Mouse (Mus musculus): ENCODE data around the gene Ugt8a. TPM values are rescaled to one million over a fixed set of nuclear protein-coding genes. Genes with fewer than 3 reads are reported as not detected.

Gene Ugt8a
- polyA plus RNA-seq, 1 experiment = 0.44 TPM

DNA sequence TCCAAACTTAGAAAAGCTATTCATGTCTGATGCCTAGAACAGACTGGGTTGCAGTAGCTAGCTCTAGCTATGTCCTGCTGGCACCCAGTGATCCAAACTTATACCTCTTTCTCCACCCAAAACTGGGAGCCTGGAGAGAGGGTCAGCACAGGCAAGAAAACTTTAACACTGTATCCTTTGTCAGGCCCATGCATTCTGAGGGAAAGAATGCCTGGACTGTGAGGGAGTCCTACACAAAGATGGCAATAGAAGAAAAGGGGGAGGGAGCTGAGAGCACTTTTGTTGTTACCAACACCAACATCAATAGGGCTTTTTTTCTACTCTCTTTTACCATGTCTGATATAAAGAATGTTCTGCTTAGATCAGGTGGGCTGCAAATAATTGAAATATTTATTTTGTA is 55.4 kb downstream of the Ugt8a start:
- no peak overlapping the region for H3K4me3 ChIP-seq (replicated peaks; ENCODE audit: extremely low read depth, low read depth, low read length)
- no peaks in the 10 kb centered on the region for H3K4me1 ChIP-seq (ENCODE audit: control insufficient read depth, insufficient read depth, low read length)
- no peak for TF ChIP-seq POLR2A (IDR thresholded peaks at IDR 0.05; ENCODE audit: borderline replicate concordance, extremely low read depth, low read depth, low read length)
- no peak for TF ChIP-seq CTCF (IDR thresholded peaks at IDR 0.05; ENCODE audit: insufficient read depth, low read length)
- DNase-seq = no peak

DNA sequence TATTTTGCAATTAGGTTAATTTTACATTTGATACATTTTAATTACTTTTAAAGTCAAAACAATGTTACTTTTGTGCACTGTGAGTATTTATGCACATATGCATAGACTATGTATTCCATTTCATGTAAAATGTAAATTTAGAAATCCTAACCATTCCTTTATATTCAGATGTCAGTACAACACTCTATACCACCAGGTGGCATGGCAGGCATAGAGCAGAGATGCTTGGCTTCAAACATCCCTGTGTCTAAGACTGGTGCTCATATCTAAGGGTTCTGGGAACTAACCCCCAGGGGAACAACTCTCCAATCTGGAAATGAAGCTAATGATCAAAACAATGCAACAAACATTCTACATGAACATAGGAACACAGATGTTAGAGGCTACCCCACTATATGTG is 56.6 kb downstream of the Ugt8a start:
- H3K4me1 ChIP-seq (ENCODE audit: control insufficient read depth, insufficient read depth, low read length) = no peaks in the 10 kb centered on the region
- no peak overlapping the region for H3K4me3 ChIP-seq (replicated peaks; ENCODE audit: extremely low read depth, low read depth, low read length)
- TF ChIP-seq POLR2A (IDR thresholded peaks at IDR 0.05; ENCODE audit: borderline replicate concordance, extremely low read depth, low read depth, low read length) (no peak), CTCF (IDR thresholded peaks at IDR 0.05; ENCODE audit: insufficient read depth, low read length) (no peak)
- DNase-seq = no peak

DNA sequence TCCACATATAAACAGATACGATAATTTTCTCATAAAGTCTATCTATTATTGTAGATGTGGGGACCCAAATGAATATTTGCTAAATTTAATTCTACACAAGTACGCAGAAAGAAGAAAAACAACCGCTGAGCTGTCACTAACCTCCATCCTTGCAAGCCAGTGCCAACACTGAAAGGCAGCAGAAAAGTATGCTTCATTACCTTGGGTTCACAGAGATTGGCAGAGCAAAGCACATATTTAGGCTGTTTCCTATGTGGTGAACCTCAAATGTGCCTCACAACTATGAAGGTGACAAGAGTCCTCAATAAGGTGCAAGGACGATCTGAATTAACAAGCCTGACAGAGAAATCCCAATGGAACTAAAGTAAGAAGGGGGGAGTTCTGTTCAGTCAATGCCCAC is 64.0 kb downstream of the Ugt8a start:
- 89% methylated on average over 4 of the region's 4 CpGs for WGBS
- TF ChIP-seq CTCF (IDR thresholded peaks at IDR 0.05; ENCODE audit: insufficient read depth, low read length) (no peak), POLR2A (IDR thresholded peaks at IDR 0.05; ENCODE audit: borderline replicate concordance, extremely low read depth, low read depth, low read length) (no peak)
- no peak for DNase-seq
- Histone ChIP-seq H3K4me3 (replicated peaks; ENCODE audit: extremely low read depth, low read depth, low read length) (no peak overlapping the region), H3K4me1 (ENCODE audit: control insufficient read depth, insufficient read depth, low read length) (no peaks in the 10 kb centered on the region)

DNA sequence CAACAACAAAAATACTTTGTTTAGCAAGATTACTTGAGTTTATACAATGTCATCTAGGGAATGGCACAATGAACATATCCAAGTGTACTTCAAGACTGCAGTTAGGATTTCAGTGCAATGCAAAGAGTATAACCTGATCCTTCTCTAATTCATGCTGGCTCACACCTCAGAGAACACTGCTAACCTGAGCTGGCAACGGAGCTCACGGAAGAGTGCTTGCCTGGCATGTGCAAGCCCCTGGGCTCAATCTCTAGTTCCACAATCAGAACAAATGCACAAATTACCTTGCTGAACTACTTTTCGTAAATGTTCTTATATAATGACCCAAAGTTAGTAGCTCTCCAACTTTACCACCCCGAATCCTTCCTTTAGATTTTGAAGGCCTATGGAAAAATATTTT is 68.5 kb downstream of the Ugt8a start:
- TF ChIP-seq CTCF (IDR thresholded peaks at IDR 0.05; ENCODE audit: insufficient read depth, low read length) = no peak
- TF ChIP-seq POLR2A (IDR thresholded peaks at IDR 0.05; ENCODE audit: borderline replicate concordance, extremely low read depth, low read depth, low read length) = no peak
- H3K4me3 ChIP-seq (replicated peaks; ENCODE audit: extremely low read depth, low read depth, low read length) = no peak overlapping the region
- 84% methylated on average over 4 of the region's 4 CpGs for WGBS
- no peaks in the 10 kb centered on the region for H3K4me1 ChIP-seq (ENCODE audit: control insufficient read depth, insufficient read depth, low read length)
- DNase-seq = no peak

DNA sequence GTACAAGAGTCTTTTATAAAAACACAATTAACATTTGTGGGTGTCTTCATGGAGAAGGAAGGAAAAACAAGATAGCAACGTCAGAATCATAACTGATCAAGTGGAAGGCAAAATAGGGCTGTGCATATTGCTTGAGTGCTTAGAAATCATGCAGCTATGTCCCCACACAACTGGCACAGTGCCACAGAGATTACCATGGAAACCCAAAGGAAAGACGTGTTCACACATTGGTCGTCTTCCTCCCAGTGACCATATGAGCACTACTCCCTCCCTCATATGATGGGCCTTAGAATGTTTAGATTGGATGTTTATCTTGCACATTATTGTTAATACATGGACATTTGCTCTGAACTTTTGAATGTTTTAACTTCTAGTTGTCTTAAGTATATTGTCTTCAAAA is 76.8 kb downstream of the Ugt8a start:
- Histone ChIP-seq H3K4me1 (ENCODE audit: control insufficient read depth, insufficient read depth, low read length) (no peaks in the 10 kb centered on the region), H3K4me3 (replicated peaks; ENCODE audit: extremely low read depth, low read depth, low read length) (no peak overlapping the region)
- 44% methylated on average over 3 of the region's 3 CpGs for WGBS
- no peak for TF ChIP-seq POLR2A (IDR thresholded peaks at IDR 0.05; ENCODE audit: borderline replicate concordance, extremely low read depth, low read depth, low read length)
- no peak for TF ChIP-seq CTCF (IDR thresholded peaks at IDR 0.05; ENCODE audit: insufficient read depth, low read length)
- DNase-seq = no peak

DNA sequence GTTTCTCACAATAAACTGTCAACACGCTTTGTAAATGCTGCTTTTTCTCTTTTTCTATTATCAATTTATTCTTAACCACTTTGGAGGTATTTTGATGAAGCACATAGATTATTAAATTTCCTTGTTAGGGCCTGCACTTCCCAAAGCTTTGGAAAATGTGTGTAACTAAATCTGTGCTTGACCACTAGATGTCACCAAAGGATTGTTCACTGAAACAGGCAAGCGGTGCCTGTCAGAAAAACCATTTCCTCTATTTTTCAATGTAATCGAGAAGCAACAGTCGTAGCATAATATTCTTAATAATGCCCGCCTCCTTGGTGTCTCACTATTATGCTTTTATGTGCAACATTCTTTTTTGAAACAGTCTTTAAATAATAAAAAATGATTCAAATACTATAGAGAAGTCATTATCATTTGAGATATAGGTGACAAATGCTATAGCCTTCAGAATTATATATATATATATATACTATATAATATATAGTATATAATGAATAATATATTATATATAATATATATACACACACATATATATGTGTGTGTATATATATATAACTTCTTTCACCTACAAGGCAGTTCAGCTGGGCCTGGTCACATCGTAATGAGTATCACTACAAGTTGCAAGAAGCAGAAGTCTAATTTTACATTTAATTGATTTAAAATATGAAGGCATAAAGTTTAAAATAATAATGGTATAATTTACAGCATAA is 89.1 kb downstream of the Ugt8a start:
- 19% methylated on average over 6 of the region's 6 CpGs for WGBS
- no peak overlapping the region for H3K4me3 ChIP-seq (replicated peaks; ENCODE audit: extremely low read depth, low read depth, low read length)
- DNase-seq = no peak
- H3K4me1 ChIP-seq (ENCODE audit: control insufficient read depth, insufficient read depth, low read length) = no peaks in the 10 kb centered on the region
- TF ChIP-seq POLR2A (IDR thresholded peaks at IDR 0.05; ENCODE audit: borderline replicate concordance, extremely low read depth, low read depth, low read length) (no peak), CTCF (IDR thresholded peaks at IDR 0.05; ENCODE audit: insufficient read depth, low read length) (peak; percentile 20; the same call in 1 of the 2 replicates)

DNA sequence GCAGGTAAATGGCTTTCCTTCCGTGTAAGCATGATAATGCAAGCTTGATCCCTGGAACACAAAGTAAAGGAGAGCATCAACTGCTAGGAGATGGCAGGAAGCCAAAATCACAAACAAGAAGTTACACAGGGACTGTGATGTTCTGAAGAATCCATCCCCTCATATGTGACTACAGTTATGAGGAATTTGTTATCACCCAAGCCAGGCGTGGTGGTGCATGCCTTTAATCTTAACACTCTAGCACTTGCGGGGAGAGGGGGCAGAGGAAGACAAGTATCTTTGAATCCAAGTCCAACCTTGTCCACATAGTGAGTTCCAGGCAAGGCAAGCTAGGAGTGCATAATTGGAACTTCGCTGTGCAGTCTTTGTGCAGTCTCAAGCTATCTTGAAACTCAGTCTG is 110.4 kb downstream of the Ugt8a start:
- WGBS = 65% methylated on average over 4 of the region's 4 CpGs
- no peaks in the 10 kb centered on the region for H3K4me1 ChIP-seq (ENCODE audit: control insufficient read depth, insufficient read depth, low read length)
- H3K4me3 ChIP-seq (replicated peaks; ENCODE audit: extremely low read depth, low read depth, low read length) = no peak overlapping the region
- no peak for TF ChIP-seq CTCF (IDR thresholded peaks at IDR 0.05; ENCODE audit: insufficient read depth, low read length)
- TF ChIP-seq POLR2A (IDR thresholded peaks at IDR 0.05; ENCODE audit: borderline replicate concordance, extremely low read depth, low read depth, low read length) = no peak
- DNase-seq = no peak

DNA sequence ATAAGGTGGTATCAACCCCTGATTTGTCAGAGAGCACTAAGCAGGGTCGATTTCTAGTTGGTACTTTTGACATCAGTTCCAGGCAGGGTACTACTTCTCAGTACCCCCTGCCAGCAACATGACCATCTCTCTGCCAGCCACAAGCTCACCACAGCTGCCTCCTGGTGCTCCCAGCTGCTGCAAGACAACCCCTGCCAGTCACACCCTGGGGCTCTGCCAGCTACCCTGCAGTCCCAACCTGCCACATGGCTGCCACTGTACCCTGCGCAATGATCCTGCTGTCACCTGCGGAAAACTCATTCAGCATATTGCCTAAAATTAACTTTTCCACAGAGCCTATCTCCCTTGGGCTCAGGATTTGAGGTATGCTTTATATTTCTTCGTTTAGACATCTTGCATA is 111.2 kb downstream of the Ugt8a start:
- WGBS = 60% methylated on average over 4 of the region's 4 CpGs
- DNase-seq = no peak
- H3K4me1 ChIP-seq (ENCODE audit: control insufficient read depth, insufficient read depth, low read length) = no peaks in the 10 kb centered on the region
- H3K4me3 ChIP-seq (replicated peaks; ENCODE audit: extremely low read depth, low read depth, low read length) = no peak overlapping the region
- TF ChIP-seq POLR2A (IDR thresholded peaks at IDR 0.05; ENCODE audit: borderline replicate concordance, extremely low read depth, low read depth, low read length) (no peak), CTCF (IDR thresholded peaks at IDR 0.05; ENCODE audit: insufficient read depth, low read length) (no peak)

DNA sequence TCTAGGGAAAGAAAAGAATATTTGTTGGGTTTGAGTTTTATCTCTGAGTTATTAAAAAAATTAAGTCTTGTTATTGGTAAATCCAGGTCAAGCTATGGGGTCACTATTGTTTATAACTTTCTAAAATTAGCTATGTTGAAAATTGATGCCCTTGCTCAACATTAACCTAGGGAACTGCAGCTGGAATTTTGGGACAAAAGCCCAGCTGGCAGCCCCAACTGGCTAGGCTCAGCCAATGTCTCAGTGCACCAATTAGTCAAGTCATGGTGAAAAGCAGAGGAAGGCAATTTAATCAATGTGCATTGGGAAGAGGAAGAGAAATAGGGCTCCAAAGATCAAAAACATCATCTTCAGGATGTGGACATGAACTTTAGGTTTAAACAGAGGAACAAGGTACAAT is 118.7 kb downstream of the Ugt8a start:
- DNase-seq = no peak
- no peaks in the 10 kb centered on the region for H3K4me1 ChIP-seq (ENCODE audit: control insufficient read depth, insufficient read depth, low read length)
- TF ChIP-seq POLR2A (IDR thresholded peaks at IDR 0.05; ENCODE audit: borderline replicate concordance, extremely low read depth, low read depth, low read length) (no peak), CTCF (IDR thresholded peaks at IDR 0.05; ENCODE audit: insufficient read depth, low read length) (no peak)
- H3K4me3 ChIP-seq (replicated peaks; ENCODE audit: extremely low read depth, low read depth, low read length) = no peak overlapping the region

All from lung, adult 2 months (tissue).